Mouse (Mus musculus): Measurements from ENCODE around the gene Rfx4. TPM values are rescaled to one million over a fixed set of nuclear protein-coding genes. Genes with fewer than 3 reads are reported as not detected.

Rfx4 gene
- total and polyA plus RNA-seq, 2 experiments from 2014 or later = 10.2 to 15.0 TPM

DNA sequence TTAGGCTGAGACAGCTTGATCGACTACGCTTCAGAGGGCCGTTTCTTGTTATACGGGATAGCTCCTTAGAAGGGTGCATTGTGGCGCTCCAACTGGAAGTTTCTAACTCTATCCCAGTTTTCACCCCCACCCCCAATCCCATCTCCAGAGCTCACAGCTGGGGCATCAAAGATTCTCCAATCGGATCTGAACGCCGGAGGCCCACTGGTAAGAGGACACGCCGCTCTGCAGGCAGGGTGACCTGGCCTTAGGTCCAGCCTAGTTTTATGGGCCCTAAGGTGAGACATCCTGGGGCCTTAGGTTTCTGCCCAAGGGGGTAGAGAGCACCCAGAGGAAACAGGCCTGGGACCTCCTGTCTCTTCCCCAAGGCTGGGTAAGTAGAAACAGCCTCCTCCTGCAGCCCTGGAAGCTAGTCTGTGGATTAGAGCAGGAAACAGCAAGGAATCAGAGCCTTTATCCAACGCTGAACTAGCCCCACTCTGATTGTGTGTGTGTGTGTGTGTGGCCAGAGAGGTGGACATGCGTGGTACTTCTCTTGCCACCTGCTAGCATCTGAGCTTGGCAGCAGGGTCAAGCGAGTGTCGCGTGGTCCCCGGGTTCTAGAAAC lies 3.8 kb downstream of the Rfx4 start:
- Histone ChIP-seq H3K27ac (ENCODE audit: low read depth, low read length) (no peak overlapping the region; the same call in 1 of the 2 replicates), H3K4me1 (ENCODE audit: insufficient read depth, low read length) (no peaks in the 10 kb centered on the region), H3K4me3 (ENCODE audit: low read depth, low read length) (peak overlapping the region; percentile 39), H3K36me3 (ENCODE audit: insufficient read depth, low read length) (no peaks in the 10 kb centered on the region), H3K4me2 (ENCODE audit: low read depth, low read length, poor library complexity, severe bottlenecking) (peak overlapping the region; percentile 63), H3K9ac (replicated peaks; ENCODE audit: low read length, poor library complexity, severe bottlenecking) (no peak overlapping the region; the same call in 1 of the 2 replicates), H3K27me3 (ENCODE audit: insufficient read depth, low read length) (peaks cover 24% of the 10 kb centered on the region), H3K9me3 (ENCODE audit: low read length) (no peaks in the 10 kb centered on the region)
- ATAC-seq (ENCODE audit: low FRiP score) = peak; percentile 3; the same call in 1 of the 2 replicates
- no peak for DNase-seq (ENCODE audit: low spot score)
- WGBS = 17% methylated on average over 13 of the region's 16 CpGs
- TF ChIP-seq CTCF (IDR thresholded peaks at IDR 0.05) = no peak

DNA sequence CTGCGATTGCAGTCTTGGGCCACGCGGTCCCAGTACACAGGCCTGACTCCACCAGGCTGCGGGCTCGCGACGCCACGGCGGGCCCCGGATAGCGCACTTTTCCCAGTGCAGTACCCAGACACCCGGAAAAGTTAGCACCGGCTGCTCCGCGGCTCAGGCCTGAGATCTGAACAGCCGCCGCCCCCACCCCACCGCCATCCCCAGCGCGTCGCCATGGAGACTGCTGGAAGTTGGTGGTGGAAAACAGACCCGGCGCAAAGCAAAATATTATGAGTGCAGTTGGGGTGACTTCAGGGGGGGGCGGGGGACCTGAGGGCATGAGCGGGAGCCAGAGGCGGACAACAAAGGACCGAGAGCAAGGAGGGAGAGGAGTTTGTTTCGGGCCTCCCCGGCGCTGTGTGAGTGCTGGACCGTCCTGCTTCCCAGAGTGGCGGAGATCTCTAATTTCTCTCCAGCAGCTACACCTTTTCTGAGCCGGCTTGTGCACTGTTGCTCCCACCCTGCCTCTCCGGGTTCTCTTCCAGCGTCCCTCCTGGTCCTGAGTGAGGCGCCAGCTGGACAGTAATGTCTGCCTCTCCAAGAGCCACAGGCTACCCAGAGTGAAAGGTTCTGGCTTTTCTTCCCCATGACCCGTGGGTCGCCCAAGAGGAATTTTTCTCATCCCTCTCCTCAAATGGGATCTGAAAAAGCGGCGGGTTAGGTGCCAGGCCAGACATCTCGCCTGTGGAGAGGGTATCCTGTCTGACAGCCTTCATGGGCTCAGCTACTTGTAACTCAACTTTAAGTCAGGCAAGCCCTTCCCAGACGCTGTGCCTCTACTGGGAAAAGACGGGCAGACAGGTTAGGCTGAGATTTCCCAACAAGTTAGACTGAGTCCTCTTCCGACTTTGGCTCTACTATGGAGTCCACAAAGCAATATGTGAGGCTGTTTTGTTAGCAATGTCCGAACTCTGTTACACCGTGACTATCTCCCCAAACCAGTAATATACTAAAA lies 4.6 kb downstream of the Rfx4 start:
- H3K9ac ChIP-seq (replicated peaks; ENCODE audit: low read length, poor library complexity, severe bottlenecking) = peak overlapping the region; percentile 42; the same call in 1 of the 2 replicates
- no peaks in the 10 kb centered on the region for H3K4me1 ChIP-seq (ENCODE audit: insufficient read depth, low read length)
- ATAC-seq (ENCODE audit: low FRiP score) = peak; percentile 55
- no peak for TF ChIP-seq CTCF (IDR thresholded peaks at IDR 0.05)
- peak; percentile 70 for DNase-seq (ENCODE audit: low spot score)
- H3K9me3 ChIP-seq (ENCODE audit: low read length) = no peaks in the 10 kb centered on the region
- H3K27me3 ChIP-seq (ENCODE audit: insufficient read depth, low read length) = peaks cover 18% of the 10 kb centered on the region
- H3K4me2 ChIP-seq (ENCODE audit: low read depth, low read length, poor library complexity, severe bottlenecking) = peak overlapping the region; percentile 63
- H3K4me3 ChIP-seq (ENCODE audit: low read depth, low read length) = peak overlapping the region; percentile 39
- WGBS = 7% methylated on average over 45 of the region's 46 CpGs
- 0 out of 2 replicates have a peak overlapping the region, but pooled peaks have one; percentile 32 for H3K27ac ChIP-seq (ENCODE audit: low read depth, low read length)
- no peaks in the 10 kb centered on the region for H3K36me3 ChIP-seq (ENCODE audit: insufficient read depth, low read length)

DNA sequence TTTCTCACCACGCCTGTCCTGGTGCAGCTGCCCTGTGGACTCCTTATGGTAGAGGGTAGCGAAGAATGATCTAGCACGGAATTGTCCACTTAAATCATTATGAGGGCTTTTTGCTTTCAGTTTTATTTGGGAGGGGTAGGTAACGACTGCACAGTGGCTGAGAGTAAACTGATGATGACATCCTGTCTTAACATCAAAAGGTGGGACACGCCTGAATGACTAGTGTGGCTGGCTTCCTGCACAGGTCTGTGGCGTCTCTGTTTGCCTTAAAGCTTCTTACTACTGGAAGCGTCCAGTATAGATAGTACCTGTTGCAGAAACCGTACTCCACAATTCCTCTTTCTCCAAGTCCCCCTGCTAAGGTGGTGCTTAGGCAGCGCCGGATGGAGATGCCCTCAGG lies 12.9 kb downstream of the Rfx4 start:
- ATAC-seq (ENCODE audit: low FRiP score) (no peak), DNase-seq (ENCODE audit: low spot score) (no peak)
- H3K36me3 ChIP-seq (ENCODE audit: insufficient read depth, low read length) = no peaks in the 10 kb centered on the region
- H3K9me3 ChIP-seq (ENCODE audit: low read length) = no peaks in the 10 kb centered on the region
- H3K4me3 ChIP-seq (ENCODE audit: low read depth, low read length) = no peak overlapping the region
- no peak overlapping the region for H3K4me2 ChIP-seq (ENCODE audit: low read depth, low read length, poor library complexity, severe bottlenecking)
- 85% methylated on average over 10 of the region's 10 CpGs for WGBS
- no peak for TF ChIP-seq CTCF (IDR thresholded peaks at IDR 0.05)
- H3K27me3 ChIP-seq (ENCODE audit: insufficient read depth, low read length) = no peaks in the 10 kb centered on the region
- H3K9ac ChIP-seq (replicated peaks; ENCODE audit: low read length, poor library complexity, severe bottlenecking) = no peak overlapping the region
- no peaks in the 10 kb centered on the region for H3K4me1 ChIP-seq (ENCODE audit: insufficient read depth, low read length)
- H3K27ac ChIP-seq (ENCODE audit: low read depth, low read length) = no peak overlapping the region

DNA sequence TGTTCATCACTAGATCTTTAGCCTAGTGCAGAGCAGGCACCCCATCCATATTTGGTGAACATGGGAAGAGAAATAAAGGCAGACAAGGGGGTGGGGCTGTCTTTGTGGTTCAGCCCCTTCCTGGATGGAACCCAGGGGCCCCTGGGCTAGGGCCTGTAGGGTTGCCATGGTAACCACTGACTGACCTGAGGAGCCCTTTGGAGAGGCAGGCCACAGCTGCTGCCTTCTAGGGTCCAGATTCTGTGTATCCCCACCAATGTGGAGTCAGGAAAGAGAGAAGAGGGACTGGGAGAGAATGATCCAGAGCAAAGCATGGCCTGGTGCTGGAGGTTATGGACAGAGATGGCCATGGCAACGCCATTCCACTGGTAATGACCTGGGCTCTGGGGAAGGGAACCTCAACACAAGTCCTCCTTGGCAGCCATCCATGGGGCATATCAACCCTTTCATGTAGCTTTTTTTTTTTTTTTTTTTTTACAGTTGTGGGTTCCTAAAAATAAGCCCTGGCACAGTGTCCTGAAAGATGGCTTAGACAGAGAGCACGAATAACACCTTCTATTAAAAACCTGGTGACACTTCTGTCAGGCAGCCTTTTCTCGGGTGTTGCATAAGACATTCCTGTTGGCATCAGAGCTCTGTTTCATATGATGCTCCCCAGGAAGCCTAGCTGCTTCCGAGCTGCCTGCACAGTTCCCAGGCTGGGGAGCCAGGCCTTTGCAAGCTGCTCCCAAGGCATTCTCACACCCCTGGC lies 16.7 kb downstream of the Rfx4 start:
- Histone ChIP-seq H3K4me2 (ENCODE audit: low read depth, low read length, poor library complexity, severe bottlenecking) (no peak overlapping the region), H3K4me1 (ENCODE audit: insufficient read depth, low read length) (no peaks in the 10 kb centered on the region), H3K4me3 (ENCODE audit: low read depth, low read length) (no peak overlapping the region), H3K9me3 (ENCODE audit: low read length) (no peaks in the 10 kb centered on the region), H3K9ac (replicated peaks; ENCODE audit: low read length, poor library complexity, severe bottlenecking) (no peak overlapping the region), H3K27ac (ENCODE audit: low read depth, low read length) (no peak overlapping the region), H3K27me3 (ENCODE audit: insufficient read depth, low read length) (no peaks in the 10 kb centered on the region), H3K36me3 (ENCODE audit: insufficient read depth, low read length) (no peaks in the 10 kb centered on the region)
- TF ChIP-seq CTCF (IDR thresholded peaks at IDR 0.05) = no peak
- ATAC-seq (ENCODE audit: low FRiP score) (no peak), DNase-seq (ENCODE audit: low spot score) (no peak)
- WGBS = 71% methylated on average over 4 of the region's 4 CpGs

DNA sequence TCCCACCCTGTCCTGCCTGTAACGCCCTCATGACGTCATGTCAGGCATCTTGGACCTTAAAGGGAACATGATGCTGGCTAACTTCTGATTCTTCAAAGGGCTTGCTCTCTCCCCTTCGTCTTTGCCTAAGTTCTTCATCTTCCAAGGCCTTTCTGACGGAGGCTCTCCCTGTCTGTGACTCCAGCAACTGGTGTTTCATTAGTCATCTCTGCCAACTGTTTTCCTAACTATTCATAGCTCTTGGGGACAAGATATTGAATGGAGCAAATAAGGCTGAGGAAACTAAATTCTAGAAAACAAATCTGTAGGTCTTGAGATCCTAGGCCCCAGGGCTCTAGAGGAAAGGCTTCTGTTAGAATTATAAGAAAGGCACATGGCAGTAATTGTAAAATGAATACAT lies 18.0 kb downstream of the Rfx4 start:
- Histone ChIP-seq H3K4me2 (ENCODE audit: low read depth, low read length, poor library complexity, severe bottlenecking) (no peak overlapping the region), H3K27me3 (ENCODE audit: insufficient read depth, low read length) (no peaks in the 10 kb centered on the region), H3K27ac (ENCODE audit: low read depth, low read length) (no peak overlapping the region), H3K36me3 (ENCODE audit: insufficient read depth, low read length) (no peaks in the 10 kb centered on the region), H3K4me3 (ENCODE audit: low read depth, low read length) (no peak overlapping the region), H3K9me3 (ENCODE audit: low read length) (no peaks in the 10 kb centered on the region), H3K9ac (replicated peaks; ENCODE audit: low read length, poor library complexity, severe bottlenecking) (no peak overlapping the region), H3K4me1 (ENCODE audit: insufficient read depth, low read length) (no peaks in the 10 kb centered on the region)
- TF ChIP-seq CTCF (IDR thresholded peaks at IDR 0.05) = no peak
- DNase-seq (ENCODE audit: low spot score) (no peak), ATAC-seq (ENCODE audit: low FRiP score) (no peak)
- WGBS = 91% methylated on average over 4 of the region's 4 CpGs

All from midbrain, postnatal 0 days (tissue).